Mouse (Mus musculus): ENCODE measurements at regions not wholly inside any gene's neighbourhood (a gene's known extent, or its start where the extent isn't known, plus 50 kb on each side); places are given as distances from the start of the nearest gene placed in this dataset.
A peak's percentile ranks its signal among the peaks of the same experiment; 100 is the strongest.

DNA sequence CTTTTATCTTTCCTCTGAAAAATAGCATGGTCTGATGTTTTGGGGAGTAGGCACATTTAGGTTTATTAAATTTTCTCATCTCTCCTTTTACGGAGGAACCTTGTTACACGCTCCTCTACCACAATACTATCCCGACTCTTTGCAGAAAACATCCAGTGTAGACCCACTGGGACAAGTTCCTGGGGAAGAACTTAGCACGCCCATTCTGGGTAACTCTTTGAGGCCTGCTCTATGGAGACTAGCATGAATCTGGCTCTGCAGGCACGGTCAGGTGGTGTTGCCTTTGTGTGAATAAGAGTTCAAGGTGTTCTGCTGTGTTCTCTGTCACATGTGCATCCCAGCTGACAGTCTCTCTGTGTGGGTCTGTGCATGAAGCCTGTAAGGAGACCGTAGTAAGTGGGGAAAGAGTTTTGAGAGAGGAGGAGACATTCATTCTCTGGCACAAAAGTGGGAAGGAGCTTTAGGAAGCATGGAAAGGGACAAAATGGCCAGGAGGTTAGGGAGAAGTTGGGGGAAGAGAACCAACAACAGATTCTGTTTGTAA is 105.2 kb upstream of the Satb2 start:
- 0 out of 2 replicates have a peak, but pooled peaks cover 4% of the 10 kb centered on the region for H3K4me1 ChIP-seq (replicated peaks)

DNA sequence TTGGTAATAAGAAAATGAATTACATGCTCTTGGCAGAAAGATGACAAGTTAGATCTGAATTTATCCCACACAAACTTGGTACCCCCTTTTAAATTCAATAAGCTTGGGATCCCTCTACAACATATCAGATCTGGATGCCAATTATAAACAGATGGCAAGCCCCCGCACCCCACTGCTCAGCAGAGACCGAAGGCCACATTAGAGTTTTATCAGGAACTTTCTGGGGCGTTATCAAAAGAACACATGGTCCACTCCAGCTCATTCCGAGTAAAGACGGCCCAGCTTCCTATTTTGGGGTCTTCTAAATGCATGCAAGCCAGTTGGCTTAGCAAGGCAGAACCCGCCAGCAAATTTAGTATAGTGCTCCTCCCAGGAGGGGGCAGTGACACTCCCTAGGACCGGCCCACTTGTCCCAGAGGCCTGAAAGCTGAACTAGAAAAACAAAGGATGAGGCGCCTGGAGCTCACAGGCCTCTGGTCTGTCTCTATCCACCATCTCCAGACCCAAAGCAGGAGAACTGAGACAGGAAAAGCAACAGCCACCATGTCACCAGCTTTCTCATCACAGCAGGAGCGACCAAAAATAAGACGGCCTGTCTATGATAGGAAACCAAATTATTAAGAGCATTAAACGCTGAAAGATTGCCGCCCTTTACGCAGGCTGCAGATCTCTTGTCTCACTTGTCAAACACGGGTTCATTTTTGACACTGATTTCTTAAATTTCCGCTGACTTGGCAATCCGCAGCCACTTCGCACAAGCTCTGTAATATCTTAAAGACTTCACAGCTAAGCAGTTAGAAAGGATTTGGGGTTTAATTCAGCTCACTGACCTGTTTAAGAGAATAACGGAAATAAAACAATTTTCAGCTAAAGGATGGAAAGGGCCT is 117.2 kb upstream of the Satb2 start:
- no peak overlapping the region for H3K4me2 ChIP-seq
- peaks cover 7% of the 10 kb centered on the region; the same call in 1 of the 2 replicates for H3K4me1 ChIP-seq (replicated peaks)
- no peaks in the 10 kb centered on the region for H3K9me3 ChIP-seq
- H3K27me3 ChIP-seq, result 0 out of 2 replicates have a peak, but pooled peaks cover 5% of the 10 kb centered on the region
- ATAC-seq (ENCODE audit: low FRiP score), result no peak
- no peak overlapping the region for H3K4me3 ChIP-seq
- H3K9ac ChIP-seq, result no peak overlapping the region
- no peaks in the 10 kb centered on the region for H3K36me3 ChIP-seq
- 68% methylated on average over 18 of the region's 18 CpGs for WGBS
- H3K27ac ChIP-seq, result no peak overlapping the region

More for the DNA sequence above, 105.2 kb upstream of the Satb2 start:
- Histone ChIP-seq H3K4me3 (no peak overlapping the region), H3K27me3 (0 out of 2 replicates have a peak, but pooled peaks cover 2% of the 10 kb centered on the region), H3K4me2 (peak overlapping the region; percentile 43), H3K9me3 (no peaks in the 10 kb centered on the region), H3K9ac (no peak overlapping the region), H3K27ac (no peak overlapping the region), H3K36me3 (no peaks in the 10 kb centered on the region)
- no peak for ATAC-seq (ENCODE audit: low FRiP score)
- WGBS, result 72% methylated on average over 6 of the region's 6 CpGs

DNA sequence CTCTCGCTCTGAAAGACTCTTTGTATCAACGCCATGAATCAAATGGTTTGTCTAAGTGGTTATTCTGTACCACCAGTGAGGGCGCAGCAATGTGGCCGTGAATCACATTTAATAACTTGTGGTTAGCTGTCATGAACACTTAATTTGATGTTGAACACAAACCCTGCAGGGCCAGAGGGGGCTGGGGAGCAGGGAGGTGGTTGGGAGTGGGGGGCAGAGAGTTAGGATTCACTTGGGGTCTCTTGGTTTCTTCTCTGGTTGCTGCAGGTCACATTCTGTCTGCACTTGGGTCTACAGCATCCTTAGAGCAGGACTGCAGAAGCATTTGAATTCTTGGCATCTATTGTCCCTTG is 117.8 kb upstream of the Satb2 start:
- no peaks in the 10 kb centered on the region for H3K36me3 ChIP-seq
- H3K27me3 ChIP-seq, result 0 out of 2 replicates have a peak, but pooled peaks cover 5% of the 10 kb centered on the region
- no peak overlapping the region for H3K4me3 ChIP-seq
- ATAC-seq (ENCODE audit: low FRiP score), result no peak
- no peaks in the 10 kb centered on the region for H3K9me3 ChIP-seq
- 64% methylated on average over 4 of the region's 4 CpGs for WGBS
- H3K9ac ChIP-seq, result no peak overlapping the region
- H3K4me1 ChIP-seq (replicated peaks), result peaks cover 7% of the 10 kb centered on the region; the same call in 1 of the 2 replicates
- no peak overlapping the region for H3K27ac ChIP-seq
- no peak overlapping the region for H3K4me2 ChIP-seq

DNA sequence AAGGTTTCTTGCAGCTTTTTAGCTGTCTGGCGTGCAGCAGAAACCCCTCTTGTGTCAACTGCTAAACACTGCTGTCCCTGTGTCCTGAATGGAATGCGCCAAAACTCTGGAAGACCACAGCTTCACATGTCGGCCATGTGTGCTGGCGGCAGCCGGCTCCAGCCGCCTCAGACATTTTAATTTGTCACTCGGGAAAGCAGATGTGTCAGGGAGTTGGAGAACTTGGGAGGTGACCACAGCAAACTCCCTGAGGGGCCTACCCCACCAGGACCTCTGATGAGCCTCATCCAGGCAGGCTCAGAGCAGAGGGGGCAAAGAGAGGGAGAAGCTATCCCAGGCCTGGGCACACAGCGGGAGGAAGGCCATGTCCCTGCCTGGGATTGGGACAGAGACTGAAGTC is 118.3 kb upstream of the Satb2 start:
- Histone ChIP-seq H3K4me3 (no peak overlapping the region), H3K4me1 (replicated peaks) (peaks cover 7% of the 10 kb centered on the region; the same call in 1 of the 2 replicates), H3K9ac (no peak overlapping the region), H3K36me3 (no peaks in the 10 kb centered on the region), H3K9me3 (no peaks in the 10 kb centered on the region), H3K4me2 (no peak overlapping the region), H3K27ac (no peak overlapping the region), H3K27me3 (0 out of 2 replicates have a peak, but pooled peaks cover 5% of the 10 kb centered on the region)
- ATAC-seq (ENCODE audit: low FRiP score), result no peak
- 66% methylated on average over 8 of the region's 8 CpGs for WGBS

DNA sequence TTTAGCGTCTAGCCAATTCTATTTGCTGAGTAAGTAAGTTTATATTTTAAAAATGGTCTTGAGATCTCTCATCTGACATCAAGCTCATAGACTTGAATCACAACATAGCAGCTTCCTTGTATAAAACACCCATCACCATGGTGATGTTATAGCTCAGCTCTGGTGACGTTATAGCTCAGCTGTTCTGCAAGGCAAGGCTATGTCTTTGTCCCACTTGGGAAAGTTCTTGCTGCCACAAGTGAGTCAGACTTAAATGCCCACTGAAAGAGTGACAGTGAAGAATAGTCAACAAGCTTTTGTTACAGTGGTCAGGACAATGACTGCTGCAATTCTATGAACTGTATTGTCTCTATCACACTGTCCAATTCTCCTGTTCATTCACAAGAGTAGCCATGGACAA is 122.2 kb upstream of the Satb2 start:
- Histone ChIP-seq H3K36me3 (no peaks in the 10 kb centered on the region), H3K4me3 (no peak overlapping the region), H3K27ac (no peak overlapping the region), H3K4me2 (no peak overlapping the region), H3K9me3 (no peaks in the 10 kb centered on the region), H3K27me3 (0 out of 2 replicates have a peak, but pooled peaks cover 5% of the 10 kb centered on the region), H3K9ac (no peak overlapping the region), H3K4me1 (replicated peaks) (peaks cover 3% of the 10 kb centered on the region; the same call in 1 of the 2 replicates)
- no peak for ATAC-seq (ENCODE audit: low FRiP score)
- WGBS, result 59% methylated on average over 2 of the region's 2 CpGs

DNA sequence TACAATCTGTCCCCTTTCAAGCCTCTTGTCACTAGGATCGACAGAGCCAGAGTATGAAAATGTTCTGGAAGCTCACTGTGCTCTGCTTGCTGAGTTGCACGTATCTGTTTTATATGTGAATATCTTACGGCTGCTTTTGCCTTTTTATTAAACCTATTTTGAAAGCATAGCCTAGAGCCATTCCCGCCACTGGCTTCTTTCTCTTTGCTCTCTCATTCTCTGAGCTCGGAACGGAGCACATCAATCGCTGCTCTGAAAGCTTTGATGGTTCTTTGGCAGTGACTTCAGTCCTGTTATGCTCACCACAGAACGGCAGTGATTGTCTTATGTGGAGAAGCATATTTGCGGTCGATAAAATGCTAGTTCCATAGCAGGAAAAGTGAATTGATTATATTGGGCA is 128.9 kb upstream of the Satb2 start:
- no peak overlapping the region for H3K9ac ChIP-seq
- H3K4me3 ChIP-seq, result no peak overlapping the region
- H3K4me2 ChIP-seq, result no peak overlapping the region
- no peak for ATAC-seq (ENCODE audit: low FRiP score)
- no peaks in the 10 kb centered on the region for H3K9me3 ChIP-seq
- H3K4me1 ChIP-seq (replicated peaks), result no peaks in the 10 kb centered on the region
- no peak overlapping the region for H3K27ac ChIP-seq
- no peaks in the 10 kb centered on the region for H3K27me3 ChIP-seq
- 73% methylated on average over 10 of the region's 10 CpGs for WGBS
- H3K36me3 ChIP-seq, result no peaks in the 10 kb centered on the region

DNA sequence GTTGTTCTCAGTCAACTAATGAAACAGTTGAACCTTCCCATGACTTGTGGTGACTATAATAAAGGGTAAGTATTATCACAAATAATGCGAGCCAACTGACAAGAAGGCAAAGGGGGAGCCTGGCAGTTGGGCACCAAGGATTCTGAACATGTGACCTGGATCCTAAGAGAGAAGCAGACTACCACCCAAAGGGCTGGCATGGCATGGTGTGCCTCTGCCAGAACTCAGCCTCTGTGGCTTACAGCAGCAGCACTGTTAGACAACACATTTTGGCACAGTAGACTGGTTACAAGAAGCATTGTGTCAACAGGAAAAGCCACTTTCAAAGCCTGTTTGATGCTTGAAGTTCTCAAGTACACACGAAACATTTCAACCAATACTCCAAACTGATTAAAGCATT is 142.2 kb upstream of the Satb2 start:
- WGBS, result 87% methylated on average over 2 of the region's 2 CpGs
- Histone ChIP-seq H3K27me3 (no peaks in the 10 kb centered on the region), H3K4me2 (no peak overlapping the region), H3K36me3 (no peaks in the 10 kb centered on the region), H3K9me3 (no peaks in the 10 kb centered on the region), H3K4me3 (no peak overlapping the region), H3K27ac (no peak overlapping the region), H3K4me1 (replicated peaks) (no peaks in the 10 kb centered on the region), H3K9ac (no peak overlapping the region)
- ATAC-seq (ENCODE audit: low FRiP score), result no peak

DNA sequence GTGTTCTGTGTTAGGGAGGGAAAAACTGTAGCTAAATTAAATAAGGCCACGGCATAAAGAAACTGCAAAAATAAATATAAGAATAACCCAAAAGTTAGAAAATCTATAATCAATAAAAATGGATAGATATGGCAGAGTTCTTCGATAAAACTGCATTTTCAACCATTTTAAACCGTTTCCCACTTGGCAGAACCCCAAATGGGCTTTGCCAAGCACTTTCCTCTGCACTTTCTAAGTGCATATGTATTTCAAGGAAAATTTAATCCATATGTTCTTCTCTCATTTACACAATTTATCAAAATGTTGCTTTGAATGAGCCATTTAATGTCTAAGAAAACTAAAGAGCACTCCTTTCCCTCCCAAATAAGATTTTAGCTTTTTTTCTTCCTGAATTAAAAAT is 165.7 kb upstream of the Satb2 start:
- 88% methylated on average over 3 of the region's 3 CpGs for WGBS

DNA sequence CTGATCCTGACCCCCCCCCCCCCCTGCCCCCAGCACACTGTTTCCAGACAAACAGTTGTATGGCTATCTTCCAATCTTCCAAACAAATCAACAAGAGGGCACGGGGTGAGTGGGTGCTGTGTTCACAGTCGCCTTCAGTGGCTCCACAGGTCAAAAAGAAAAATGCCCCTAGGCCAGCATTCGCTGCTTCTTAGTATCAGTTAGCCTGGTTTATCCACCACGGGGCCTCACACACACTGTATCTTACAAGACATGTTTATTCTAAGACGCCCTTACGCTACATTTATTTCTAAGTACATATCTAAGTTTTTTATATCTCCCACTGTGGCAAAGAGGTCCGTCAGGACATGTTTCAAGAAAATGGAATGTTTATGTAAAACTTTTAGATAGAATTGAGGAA is 177.4 kb upstream of the Satb2 start:
- no peak overlapping the region for H3K4me3 ChIP-seq
- H3K9me3 ChIP-seq, result no peaks in the 10 kb centered on the region
- no peak overlapping the region for H3K27ac ChIP-seq
- no peaks in the 10 kb centered on the region for H3K36me3 ChIP-seq
- no peak overlapping the region for H3K9ac ChIP-seq
- no peak overlapping the region for H3K4me2 ChIP-seq
- 88% methylated on average over 7 of the region's 7 CpGs for WGBS
- H3K4me1 ChIP-seq (replicated peaks), result peaks cover 6% of the 10 kb centered on the region; the same call in 1 of the 2 replicates
- ATAC-seq (ENCODE audit: low FRiP score), result no peak
- no peaks in the 10 kb centered on the region for H3K27me3 ChIP-seq

More for the DNA sequence above, 165.7 kb upstream of the Satb2 start:
- no peaks in the 10 kb centered on the region for H3K9me3 ChIP-seq
- no peak overlapping the region for H3K4me3 ChIP-seq
- no peaks in the 10 kb centered on the region for H3K36me3 ChIP-seq
- no peak overlapping the region for H3K27ac ChIP-seq
- no peak overlapping the region for H3K9ac ChIP-seq
- no peak for ATAC-seq (ENCODE audit: low FRiP score)
- H3K27me3 ChIP-seq, result no peaks in the 10 kb centered on the region
- no peak overlapping the region for H3K4me2 ChIP-seq
- no peaks in the 10 kb centered on the region for H3K4me1 ChIP-seq (replicated peaks)

DNA sequence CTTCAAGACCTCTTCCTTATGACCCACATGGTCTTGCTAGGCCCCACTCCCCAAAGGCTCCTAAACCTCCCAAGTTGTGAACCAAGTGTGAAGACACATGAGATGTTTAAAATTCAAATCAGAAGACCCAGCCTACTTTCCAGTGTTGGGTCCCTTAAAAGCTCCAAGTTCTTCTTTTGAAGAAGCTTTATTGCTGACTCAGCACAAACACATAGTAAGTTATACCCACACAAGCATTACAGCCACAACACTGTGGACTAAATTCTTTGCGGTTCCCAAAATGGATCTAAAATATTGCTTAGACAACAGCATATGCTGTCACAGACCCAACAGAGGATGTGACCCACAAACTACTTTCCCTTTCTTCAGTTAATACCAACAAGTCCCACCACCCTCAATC is 186.0 kb upstream of the Satb2 start:
- no peak overlapping the region for H3K9ac ChIP-seq
- H3K4me3 ChIP-seq, result no peak overlapping the region
- no peak for ATAC-seq (ENCODE audit: low FRiP score)
- H3K27me3 ChIP-seq, result no peaks in the 10 kb centered on the region
- H3K36me3 ChIP-seq, result no peaks in the 10 kb centered on the region
- 97% methylated on average over 1 of the region's 1 CpGs for WGBS
- H3K9me3 ChIP-seq, result 0 out of 2 replicates have a peak, but pooled peaks cover 5% of the 10 kb centered on the region
- H3K4me2 ChIP-seq, result no peak overlapping the region
- H3K27ac ChIP-seq, result no peak overlapping the region
- no peaks in the 10 kb centered on the region for H3K4me1 ChIP-seq (replicated peaks)

DNA sequence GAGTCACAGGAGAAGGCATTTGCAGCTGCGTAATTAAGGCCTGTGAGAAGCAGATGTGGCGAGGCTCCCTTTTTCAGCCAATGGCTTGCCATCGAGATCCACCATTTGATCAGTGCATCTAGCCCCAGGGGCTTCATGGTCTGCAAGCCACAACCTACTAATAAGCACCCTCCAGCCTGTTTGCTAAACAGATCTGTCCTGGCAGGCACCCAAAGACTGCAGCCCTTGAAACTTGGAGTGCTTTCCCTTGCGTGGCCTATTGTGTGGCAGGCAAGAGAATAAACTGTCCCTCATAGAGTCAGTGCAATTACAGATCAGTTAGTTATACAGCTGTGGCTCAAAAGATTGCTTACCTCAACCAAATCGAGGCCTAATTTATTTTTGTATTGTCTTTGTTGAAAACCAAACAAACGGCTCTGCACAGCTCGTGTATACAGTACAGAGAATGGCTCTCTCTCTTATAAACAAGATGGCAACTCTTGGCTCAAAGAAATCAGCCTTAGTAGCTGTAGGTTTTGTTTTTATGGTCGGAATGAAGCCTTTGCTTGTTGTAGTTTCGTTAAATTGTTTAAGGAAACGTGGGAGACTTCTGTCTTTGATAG is 195.9 kb upstream of the Satb2 start:
- H3K4me2 ChIP-seq, result no peak overlapping the region
- no peak overlapping the region for H3K9ac ChIP-seq
- no peaks in the 10 kb centered on the region for H3K36me3 ChIP-seq
- no peak overlapping the region for H3K4me3 ChIP-seq
- H3K27ac ChIP-seq, result no peak overlapping the region
- no peaks in the 10 kb centered on the region for H3K27me3 ChIP-seq
- H3K9me3 ChIP-seq, result no peaks in the 10 kb centered on the region
- 58% methylated on average over 10 of the region's 10 CpGs for WGBS
- ATAC-seq (ENCODE audit: low FRiP score), result peak; percentile 87
- H3K4me1 ChIP-seq (replicated peaks), result peaks cover 4% of the 10 kb centered on the region; the same call in 1 of the 2 replicates

DNA sequence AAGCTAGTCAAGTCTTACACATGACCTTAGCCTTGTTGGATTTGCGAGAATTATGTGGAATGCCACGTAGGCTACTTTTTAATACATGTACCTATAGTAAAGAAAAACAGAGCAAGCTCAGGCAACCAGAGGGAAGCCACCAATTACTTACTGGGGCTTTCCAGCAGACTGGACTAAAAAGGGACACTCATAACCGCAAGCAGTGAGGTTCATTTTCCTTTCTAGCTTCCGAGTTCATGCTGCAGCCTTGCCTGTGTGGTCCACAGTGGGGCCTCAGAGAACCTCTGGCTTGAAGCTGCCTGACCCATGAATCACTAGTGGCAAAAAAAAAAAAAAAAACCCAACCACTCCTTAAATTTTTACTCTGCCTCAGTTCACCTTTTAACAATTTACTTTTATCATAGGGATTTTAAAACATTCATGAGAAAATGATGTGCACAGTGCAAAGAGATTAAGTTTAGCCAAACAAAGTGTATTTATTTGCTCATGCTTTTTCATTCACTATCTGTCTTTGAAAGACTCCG is 188.6 kb upstream of the 1700066M21Rik start:
- Histone ChIP-seq H3K9me3 (no peaks in the 10 kb centered on the region), H3K9ac (no peak overlapping the region), H3K36me3 (no peaks in the 10 kb centered on the region), H3K27ac (no peak overlapping the region), H3K4me3 (no peak overlapping the region), H3K4me2 (no peak overlapping the region), H3K27me3 (no peaks in the 10 kb centered on the region), H3K4me1 (replicated peaks) (no peaks in the 10 kb centered on the region)
- no peak for ATAC-seq (ENCODE audit: low FRiP score)
- WGBS, result 90% methylated on average over 5 of the region's 5 CpGs

Data from hindbrain, embryonic 13.5 days (tissue).